Mouse (Mus musculus): ENCODE data around the gene Setx. TPM values are rescaled to one million over a fixed set of nuclear protein-coding genes. Genes with fewer than 3 reads are reported as not detected.

The Setx gene
- total and polyA plus RNA-seq, 3 experiments = 13.1 to 23.8 (median 22.5) TPM

DNA sequence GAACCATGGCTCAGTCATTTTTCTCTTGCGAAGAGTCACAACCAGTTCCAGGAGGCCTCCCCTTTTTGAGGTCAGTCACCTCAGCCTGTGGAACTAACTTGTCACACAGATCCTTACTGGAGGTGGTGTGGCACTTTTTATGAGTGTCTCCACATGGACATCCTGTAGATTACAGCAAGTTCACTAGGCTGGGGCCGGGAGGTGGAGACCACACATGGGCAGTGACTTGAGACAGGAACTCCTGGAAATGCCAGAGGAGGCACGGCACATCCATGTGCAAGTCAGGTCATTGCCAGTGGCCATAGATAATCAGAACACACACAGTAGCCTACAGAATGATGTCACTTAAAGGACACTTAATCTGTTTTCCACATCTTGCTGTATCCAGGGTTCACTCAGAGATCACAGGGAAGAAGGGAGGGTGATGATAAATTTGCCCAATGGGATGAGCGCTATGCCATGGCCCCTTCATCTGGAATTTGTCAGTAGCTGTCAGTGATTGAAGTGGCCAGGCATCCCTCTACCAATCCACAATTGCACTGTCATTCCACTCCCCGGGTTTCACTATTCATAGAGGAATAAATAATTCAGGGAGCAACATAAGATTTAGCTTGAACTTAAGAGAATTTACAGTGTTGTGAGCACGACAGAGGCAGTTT lies 59.4 kb downstream of the Setx start:
- H3K9ac ChIP-seq (ENCODE audit: control insufficient read depth, low read depth, low read length, poor library complexity, severe bottlenecking) = no peak overlapping the region
- peak; percentile 23; the same call in 1 of the 2 replicates for TF ChIP-seq POLR2AphosphoS2 (IDR thresholded peaks at IDR 0.05; ENCODE audit: low read length)
- no peak for TF ChIP-seq BHLHE40 (IDR thresholded peaks at IDR 0.05; ENCODE audit: borderline replicate concordance, low read depth, low read length)

DNA sequence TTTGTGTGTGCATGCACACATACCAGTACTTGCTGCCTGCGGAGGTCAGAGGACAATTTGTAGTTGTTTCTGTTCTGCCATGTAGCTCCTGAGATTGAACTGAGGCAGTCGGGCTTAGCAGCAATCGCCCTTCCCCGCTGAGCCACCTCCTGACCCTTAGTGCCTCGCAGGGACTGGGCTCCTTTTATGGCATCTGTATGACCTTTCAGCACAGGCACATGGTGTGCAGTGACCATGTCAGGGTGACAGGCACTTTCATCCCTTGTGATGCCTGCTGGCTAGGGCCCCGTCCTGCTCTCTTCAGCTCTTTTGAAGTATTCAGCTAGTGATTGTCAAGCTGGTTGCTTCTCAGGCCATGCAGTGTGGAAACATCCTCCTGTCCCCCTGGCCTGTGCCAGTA lies 62.2 kb downstream of the Setx start:
- Histone ChIP-seq H3K9me3 (replicated peaks; ENCODE audit: insufficient read depth, low read length) (no peaks in the 10 kb centered on the region), H3K27ac (ENCODE audit: control insufficient read depth, low read depth, low read length) (no peak overlapping the region), H3K79me2 (ENCODE audit: control insufficient read depth, insufficient read depth, low read length, poor library complexity) (no peaks in the 10 kb centered on the region), H3K4me1 (ENCODE audit: control insufficient read depth in 1 of 2, insufficient read depth in 2 of 2, low read length in 2 of 2) (no peaks in the 10 kb centered on the region), H3K4me3 (ENCODE audit: control insufficient read depth in 1 of 2, insufficient read depth in 1 of 2, low read depth in 2 of 2, low read length in 2 of 2) (no peak overlapping the region), H3K27me3 (ENCODE audit: control insufficient read depth in 1 of 2, insufficient read depth in 2 of 2, low read length in 2 of 2) (no peaks in the 10 kb centered on the region), H3K9ac (ENCODE audit: control insufficient read depth, low read depth, low read length, poor library complexity, severe bottlenecking) (no peak overlapping the region), H3K36me3 (ENCODE audit: control insufficient read depth in 1 of 2, insufficient read depth in 2 of 2, low read length in 2 of 2) (no peaks in the 10 kb centered on the region)
- no peak for DNase-seq (ENCODE audit: low read depth, low spot score)
- no peak for TF ChIP-seq TAL1 (IDR thresholded peaks at IDR 0.05; ENCODE audit: low read length)
- no peak for TF ChIP-seq USF2 (IDR thresholded peaks at IDR 0.05; ENCODE audit: borderline replicate concordance in 1 of 2, insufficient read depth in 1 of 2, low read depth in 1 of 2, low read length in 2 of 2)
- no peak for TF ChIP-seq POLR2A (IDR thresholded peaks at IDR 0.05; ENCODE audit: control insufficient read depth in 1 of 2, insufficient read depth in 1 of 2, low read depth in 1 of 2, low read length in 2 of 2, poor library complexity in 1 of 2)
- TF ChIP-seq ZKSCAN1 (IDR thresholded peaks at IDR 0.05; ENCODE audit: low read depth, low read length) = no peak
- TF ChIP-seq MXI1 (IDR thresholded peaks at IDR 0.05; ENCODE audit: low read depth, low read length) = no peak
- TF ChIP-seq ELF1 (IDR thresholded peaks at IDR 0.05; ENCODE audit: low read depth, low read length) = no peak
- no peak for TF ChIP-seq JUND (IDR thresholded peaks at IDR 0.05; ENCODE audit: low read depth, low read length)
- no peak for TF ChIP-seq ZNF384 (IDR thresholded peaks at IDR 0.05; ENCODE audit: low read depth, low read length)
- no peak for TF ChIP-seq HCFC1 (IDR thresholded peaks at IDR 0.05; ENCODE audit: low read depth, low read length)
- TF ChIP-seq GABPA (IDR thresholded peaks at IDR 0.05; ENCODE audit: low read depth, low read length) = no peak
- no peak for TF ChIP-seq RCOR1 (IDR thresholded peaks at IDR 0.05; ENCODE audit: low read depth, low read length)
- TF ChIP-seq ETS1 (IDR thresholded peaks at IDR 0.05; ENCODE audit: low read depth, low read length) = no peak
- TF ChIP-seq USF1 (IDR thresholded peaks at IDR 0.05; ENCODE audit: low read depth, low read length) = no peak
- no peak for TF ChIP-seq E2F4 (IDR thresholded peaks at IDR 0.05; ENCODE audit: borderline replicate concordance, low read depth, low read length)
- TF ChIP-seq CHD1 (IDR thresholded peaks at IDR 0.05; ENCODE audit: low read depth, low read length) = no peak
- no peak for TF ChIP-seq POLR2AphosphoS2 (IDR thresholded peaks at IDR 0.05; ENCODE audit: low read length)
- no peak for TF ChIP-seq EP300 (IDR thresholded peaks at IDR 0.05; ENCODE audit: low read depth in 1 of 2, low read length in 2 of 2)
- no peak for TF ChIP-seq NELFE (IDR thresholded peaks at IDR 0.05; ENCODE audit: low read depth, low read length)

More for the DNA sequence above, 59.4 kb downstream of the Setx start:
- no peaks in the 10 kb centered on the region for H3K79me2 ChIP-seq (ENCODE audit: control insufficient read depth, insufficient read depth, low read length, poor library complexity)
- DNase-seq (ENCODE audit: low read depth, low spot score) = no peak
- no peaks in the 10 kb centered on the region for H3K4me1 ChIP-seq (ENCODE audit: control insufficient read depth in 1 of 2, insufficient read depth in 2 of 2, low read length in 2 of 2)
- H3K27me3 ChIP-seq (ENCODE audit: control insufficient read depth in 1 of 2, insufficient read depth in 2 of 2, low read length in 2 of 2) = no peaks in the 10 kb centered on the region
- H3K4me3 ChIP-seq (ENCODE audit: control insufficient read depth in 1 of 2, insufficient read depth in 1 of 2, low read depth in 2 of 2, low read length in 2 of 2) = no peak overlapping the region
- peaks cover 0 to 2% of the 10 kb centered on the region in 2 experiments; a peak in 1 of 4 replicates for H3K36me3 ChIP-seq (ENCODE audit: control insufficient read depth in 1 of 2, insufficient read depth in 2 of 2, low read length in 2 of 2)
- no peak overlapping the region for H3K27ac ChIP-seq (ENCODE audit: control insufficient read depth, low read depth, low read length)
- H3K9me3 ChIP-seq (replicated peaks; ENCODE audit: insufficient read depth, low read length) = no peaks in the 10 kb centered on the region
